Mouse (Mus musculus) bone marrow macrophage, adult 2 months (primary cell): ENCODE data around the gene Taar2.

ENCODE experiments used
- CTCF ChIP-seq: IDR thresholded peaks from 2 replicates; pipeline ENCODE4 v1.5.1; 2012; ENCODE audit warnings: low read depth, mild to moderate bottlenecking, low read length, moderate library complexity
- POLR2A ChIP-seq: IDR thresholded peaks from 2 replicates; pipeline ENCODE4 v1.6.1; 2012; ENCODE audit warnings: mild to moderate bottlenecking, low read depth, low read length, borderline replicate concordance

- TF ChIP-seq CTCF (no peak), POLR2A (no peak)
Measured at GRCm38 (mm10) chr10:23920056-23920455, 18.3 kb upstream of the Taar2 start, which contains the start of gene Taar1.
